9 mouse cellular contexts compared by ENCODE assay signal in genomic region chr2:157341554-157342270, GRCm38 (mm10). TPM values are rescaled to one million over a fixed set of nuclear protein-coding genes. Genes with fewer than 3 reads are reported as not detected.
DNase-seq lines count a peak whose midpoint lies in the region; ATAC-seq and TF ChIP-seq lines count a peak whose summit lies in the region.
"Had no signal": no experiment of that assay in that cellular context is flagged by ENCODE, and none has a peak within 500 bp of the region (broad histone marks: within the 10 kb centered on the region; RNA-seq: fewer than 3 reads in every experiment).

No protein-coding gene starts in this region.

- H3K27me3 ChIP-seq in CH12.LX (replicated peaks), result peaks cover 54% of the 10 kb centered on the region
- no peaks in the 10 kb centered on the region for H3K27me3 ChIP-seq in embryonic facial prominence, embryonic 12.5 days
- peaks cover 24% of the 10 kb centered on the region for H3K27me3 ChIP-seq in heart, embryonic 10.5 days (ENCODE audit: insufficient read depth, poor library complexity, severe bottlenecking)

- WGBS in embryonic facial prominence, embryonic 12.5 days, result 34% methylated on average over 11 of the region's 11 CpGs
- 38% methylated on average over 11 of the region's 11 CpGs for WGBS in heart, embryonic 10.5 days

- H3K4me2 ChIP-seq in CH12.LX (ENCODE audit: insufficient read depth, low read depth, poor library complexity, severe bottlenecking), result no peak overlapping the region
- H3K4me2 ChIP-seq in embryonic facial prominence, embryonic 12.5 days (replicated peaks), result no peak overlapping the region

- TF ChIP-seq RAD21 in CH12.LX (IDR thresholded peaks at IDR 0.05; ENCODE audit: low read depth, low read length), result peak; percentile 97

- no peak for ATAC-seq in embryonic facial prominence, embryonic 12.5 days (ENCODE audit: insufficient number of reproducible peaks, insufficient read depth, low FRiP score, low TSS enrichment)

- TF ChIP-seq POLR2A in CH12.LX (IDR thresholded peaks at IDR 0.05; ENCODE audit: low read depth, low read length), result no peak

- no peak overlapping the region for H3K4me3 ChIP-seq in CH12.LX (replicated peaks in 1 of 3; ENCODE audit: low read depth in 2 of 3, low read length in 2 of 3, poor library complexity in 1 of 3)
- no peak overlapping the region for H3K4me3 ChIP-seq in embryonic facial prominence, embryonic 12.5 days
- H3K4me3 ChIP-seq in heart, embryonic 10.5 days, result no peak overlapping the region

- H3K9me3 ChIP-seq in CH12.LX (replicated peaks; ENCODE audit: low read length), result no peaks in the 10 kb centered on the region
- no peaks in the 10 kb centered on the region for H3K9me3 ChIP-seq in embryonic facial prominence, embryonic 12.5 days
- no peaks in the 10 kb centered on the region for H3K9me3 ChIP-seq in heart, embryonic 10.5 days

- no peak overlapping the region for H3K9ac ChIP-seq in CH12.LX (ENCODE audit: insufficient read depth, low read depth)
- 0 out of 2 replicates have a peak overlapping the region, but pooled peaks have one; percentile 25 for H3K9ac ChIP-seq in embryonic facial prominence, embryonic 12.5 days

- peak; percentile 93 to 94 for TF ChIP-seq CTCF in CH12.LX (conservative IDR thresholded peaks at IDR 0.05 in 1 of 2, IDR thresholded peaks at IDR 0.05 in 1 of 2; ENCODE audit: low read depth in 2 of 2, low read length in 2 of 2)

- peak; percentile 52 for DNase-seq in CH12.LX (ENCODE audit: extremely low read depth)
- DNase-seq in adrenal gland, postnatal 25 days, result peak; percentile 72
- DNase-seq in heart, embryonic 10.5 days (ENCODE audit: low spot score), result peak; percentile 85
- DNase-seq in layer of hippocampus, adult 8-10 months (ENCODE audit: low spot score in 2 of 2), result peak; percentile 68 to 82
- DNase-seq in lung, postnatal 10 days, result peak; percentile 86
- peak; percentile 91 for DNase-seq in retina, postnatal 1 day
- peak; percentile 45 to 61 for DNase-seq in urinary bladder, adult 18-20 months (ENCODE audit: low spot score in 2 of 2)

- peaks cover 0 to 3% of the 10 kb centered on the region in 2 experiments; a peak in 2 of 4 replicates for H3K4me1 ChIP-seq in CH12.LX (ENCODE audit: control insufficient read depth in 1 of 2, insufficient read depth in 2 of 2)
- H3K4me1 ChIP-seq in embryonic facial prominence, embryonic 12.5 days, result peaks cover 7% of the 10 kb centered on the region; the same call in 1 of the 2 replicates
- peaks cover 31% of the 10 kb centered on the region for H3K4me1 ChIP-seq in heart, embryonic 10.5 days

- no peak overlapping the region for H3K27ac ChIP-seq in CH12.LX (ENCODE audit: insufficient read depth, low read depth)
- 0 out of 2 replicates have a peak overlapping the region, but pooled peaks have one; percentile 50 for H3K27ac ChIP-seq in embryonic facial prominence, embryonic 12.5 days
- H3K27ac ChIP-seq in heart, embryonic 10.5 days, result peak overlapping the region; percentile 60; the same call in 1 of the 2 replicates

- no peak for TF ChIP-seq EP300 in CH12.LX (IDR thresholded peaks at IDR 0.05; ENCODE audit: low read length)

- in situ Hi-C loops in CH12.LX (cut with MboI; ENCODE audit: low pct_ligation_motif_present, low pct_unique_long_range_greater_than_20kb, low sequenced_read_pairs), result loop anchor here (5.0 kb wide), 1 partner anchor 231 kb away; the partner anchor contains the start of gene Blcap

- H3K79me2 ChIP-seq in CH12.LX (replicated peaks; ENCODE audit: control insufficient read depth, extremely low read depth, insufficient read depth, poor library complexity, severe bottlenecking), result no peaks in the 10 kb centered on the region

- no peaks in the 10 kb centered on the region for H3K36me3 ChIP-seq in CH12.LX (replicated peaks in 1 of 2; ENCODE audit: control insufficient read depth in 1 of 2, insufficient read depth in 1 of 2, low read length in 1 of 2)
- no peaks in the 10 kb centered on the region for H3K36me3 ChIP-seq in embryonic facial prominence, embryonic 12.5 days
- no peaks in the 10 kb centered on the region for H3K36me3 ChIP-seq in heart, embryonic 10.5 days

- dilution Hi-C loops in CH12.LX (cut with MboI; ENCODE audit: extremely low pct_ligation_motif_present, extremely low pct_unique_long_range_greater_than_20kb, low sequenced_read_pairs), result no loop called here

TF ChIP-seq in CH12.LX, 34 proteins besides CTCF, POLR2A, EP300 and RAD21:
- TF ChIP-seq GABPA (IDR thresholded peaks at IDR 0.05; ENCODE audit: insufficient replicate concordance, low read depth, low read length), result no peak
- no peak for TF ChIP-seq MAZ (IDR thresholded peaks at IDR 0.05; ENCODE audit: low read depth, low read length)
- no peak for TF ChIP-seq ELF1 (IDR thresholded peaks at IDR 0.05; ENCODE audit: low read depth, low read length)
- TF ChIP-seq MEF2A (IDR thresholded peaks at IDR 0.05; ENCODE audit: borderline replicate concordance, low read depth, low read length), result no peak
- no peak for TF ChIP-seq MAX (IDR thresholded peaks at IDR 0.05; ENCODE audit: low read length)
- no peak for TF ChIP-seq USF2 (conservative IDR thresholded peaks at IDR 0.05; ENCODE audit: low read depth, low read length)
- TF ChIP-seq CHD1 (IDR thresholded peaks at IDR 0.05; ENCODE audit: low read depth, low read length), result no peak
- TF ChIP-seq HCFC1 (IDR thresholded peaks at IDR 0.05; ENCODE audit: low read depth, low read length), result no peak
- TF ChIP-seq JUN (IDR thresholded peaks at IDR 0.05; ENCODE audit: insufficient read depth, low read depth, low read length), result no peak
- TF ChIP-seq ZKSCAN1 (IDR thresholded peaks at IDR 0.05; ENCODE audit: borderline replicate concordance, low read depth, low read length), result no peak
- no peak for TF ChIP-seq ZMIZ1 (IDR thresholded peaks at IDR 0.05; ENCODE audit: low read depth, low read length)
- TF ChIP-seq NRF1 (IDR thresholded peaks at IDR 0.05; ENCODE audit: low read depth, low read length), result no peak
- TF ChIP-seq JUND (conservative IDR thresholded peaks at IDR 0.05; ENCODE audit: low read depth, low read length), result 0 out of 2 replicates have a peak, but pooled peaks have one; percentile 18
- no peak for TF ChIP-seq TCF12 (IDR thresholded peaks at IDR 0.05; ENCODE audit: low read depth, low read length)
- peak; percentile 41; the same call in 1 of the 2 replicates for TF ChIP-seq BHLHE40 (IDR thresholded peaks at IDR 0.05; ENCODE audit: low read depth, low read length)
- no peak for TF ChIP-seq MYC (IDR thresholded peaks at IDR 0.05; ENCODE audit: low read depth, low read length)
- no peak for TF ChIP-seq POLR2AphosphoS2 (IDR thresholded peaks at IDR 0.05; ENCODE audit: low read depth, low read length)
- no peak for TF ChIP-seq ETS1 (conservative IDR thresholded peaks at IDR 0.05; ENCODE audit: low read depth, low read length)
- TF ChIP-seq KAT2A (IDR thresholded peaks at IDR 0.05; ENCODE audit: insufficient replicate concordance, low read length), result no peak
- TF ChIP-seq UBTF (IDR thresholded peaks at IDR 0.05; ENCODE audit: low read depth, low read length), result no peak
- TF ChIP-seq RCOR1 (conservative IDR thresholded peaks at IDR 0.05; ENCODE audit: low read depth, low read length), result no peak
- no peak for TF ChIP-seq MXI1 (IDR thresholded peaks at IDR 0.05; ENCODE audit: low read depth, low read length)
- peak; percentile 50; the same call in 1 of the 2 replicates for TF ChIP-seq NELFE (IDR thresholded peaks at IDR 0.05; ENCODE audit: low read depth, low read length)
- TF ChIP-seq TBP (conservative IDR thresholded peaks at IDR 0.05; ENCODE audit: low read depth, low read length), result no peak
- TF ChIP-seq USF1 (IDR thresholded peaks at IDR 0.05; ENCODE audit: low read depth, low read length), result no peak
- TF ChIP-seq MAFK (IDR thresholded peaks at IDR 0.05; ENCODE audit: insufficient replicate concordance, low read length), result no peak
- no peak for TF ChIP-seq E2F4 (IDR thresholded peaks at IDR 0.05; ENCODE audit: insufficient replicate concordance, low read depth, low read length)
- peak; percentile 33; the same call in 1 of the 2 replicates for TF ChIP-seq IRF4 (IDR thresholded peaks at IDR 0.05; ENCODE audit: low read depth, low read length)
- peak; percentile 93 for TF ChIP-seq SMC3 (IDR thresholded peaks at IDR 0.05; ENCODE audit: low read depth, low read length)
- no peak for TF ChIP-seq SIN3A (IDR thresholded peaks at IDR 0.05; ENCODE audit: low read length)
- peak; percentile 81 for TF ChIP-seq ZC3H11A (IDR thresholded peaks at IDR 0.05; ENCODE audit: low read depth, low read length)
- TF ChIP-seq PAX5 (IDR thresholded peaks at IDR 0.05; ENCODE audit: low read length), result no peak

RNA-seq across cellular contexts. Expression of gene Ghrh, which starts 5.6 kb away (rescaled TPM):
- total RNA-seq in CH12.LX (2012; rRNA removed) (not detected in 2 replicates), CH12.LX (2014; rRNA removed) (not detected in 2 replicates)
- polyA plus RNA-seq in CH12.LX (2012; ENCODE audit: insufficient read length, low read depth), result not detected in 2 replicates
- not detected in 2 replicates for total RNA-seq in adrenal gland, postnatal 25 days (2021)
- 2.4 and 3.2 TPM in 2 replicates for polyA plus RNA-seq in embryonic facial prominence, embryonic 12.5 days (2016; fragmentation: Nextera tagmentation; extraction: Ambion mirVana)
- not detected in 2 replicates for polyA plus RNA-seq in heart, embryonic 10.5 days (2016; fragmentation: Nextera tagmentation; extraction: Ambion mirVana)
- total RNA-seq in layer of hippocampus, adult 8-10 months (2022), result not detected
- total RNA-seq: hematopoietic stem cell, adult 5-6 weeks had no signal

RNA-seq across cellular contexts. Expression of gene Manbal, which starts 25.7 kb away (rescaled TPM):
- 15.4 and 17.0 TPM in 2 replicates for total RNA-seq in CH12.LX (2012; rRNA removed)
- 10.8 and 13.7 TPM in 2 replicates for total RNA-seq in CH12.LX (2014; rRNA removed)
- 21.7 and 29.4 TPM in 2 replicates for polyA plus RNA-seq in CH12.LX (2012; ENCODE audit: insufficient read length, low read depth)
- 32.3 and 34.6 TPM in 2 replicates for total RNA-seq in adrenal gland, postnatal 25 days (2021)
- 78.5 and 82.8 TPM in 2 replicates for polyA plus RNA-seq in embryonic facial prominence, embryonic 12.5 days (2016; fragmentation: Nextera tagmentation; extraction: Ambion mirVana)
- 63.2 and 68.2 TPM in 2 replicates for polyA plus RNA-seq in heart, embryonic 10.5 days (2016; fragmentation: Nextera tagmentation; extraction: Ambion mirVana)
- total RNA-seq in layer of hippocampus, adult 8-10 months (2022), result 10 to 100 TPM; 53.4 to 60.4 (median 58.8) TPM
